Mouse (Mus musculus): ENCODE data around the gene Fndc9.

Fndc9 gene

GRCm38 (mm10) chr11:46232803-46233202 is 2.5 kb upstream of the Fndc9 start:
- no peak for DNase-seq (ENCODE audit: extremely low read depth, insufficient read length, low spot score)

DNA sequence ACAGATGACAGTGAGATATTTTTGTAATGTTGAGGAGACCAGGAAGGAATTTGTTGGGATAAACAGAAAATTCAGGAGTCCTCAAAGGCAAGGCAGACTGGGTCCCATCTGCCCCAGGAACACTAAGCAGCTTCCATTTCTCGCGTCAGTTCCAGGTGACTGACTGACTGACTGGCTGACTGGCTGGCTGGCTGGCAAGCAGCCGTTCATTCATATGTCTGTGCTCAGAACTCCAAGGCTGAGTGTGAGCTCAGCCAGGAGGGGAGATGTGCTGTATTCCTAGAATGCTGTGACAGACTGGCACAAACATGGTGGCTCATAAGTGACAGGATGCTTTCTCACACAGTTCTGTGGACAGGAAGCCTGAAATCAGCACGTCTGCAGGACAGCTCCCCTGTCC is 1.4 kb upstream of the Fndc9 start:
- DNase-seq (ENCODE audit: extremely low read depth, insufficient read length, low spot score), result no peak

- no peak for DNase-seq (ENCODE audit: extremely low read depth, insufficient read length, low spot score)
Observed at GRCm38 (mm10) chr11:46236976-46237375, 1.6 kb downstream of the Fndc9 start.

GRCm38 (mm10) chr11:46241150-46241673 is 5.9 kb downstream of the Fndc9 start:
- no peak for DNase-seq (ENCODE audit: extremely low read depth, insufficient read length, low spot score)

GRCm38 (mm10) chr11:46241985-46242384 is 6.7 kb downstream of the Fndc9 start:
- no peak for DNase-seq (ENCODE audit: extremely low read depth, insufficient read length, low spot score)

- DNase-seq (ENCODE audit: extremely low read depth, insufficient read length, low spot score), result no peak
Observed at GRCm38 (mm10) chr11:46244731-46245604, 9.6 kb downstream of the Fndc9 start.

- DNase-seq (ENCODE audit: extremely low read depth, insufficient read length, low spot score), result peak; percentile 68
Observed at GRCm38 (mm10) chr11:46245926-46246325, 10.6 kb downstream of the Fndc9 start.

DNA sequence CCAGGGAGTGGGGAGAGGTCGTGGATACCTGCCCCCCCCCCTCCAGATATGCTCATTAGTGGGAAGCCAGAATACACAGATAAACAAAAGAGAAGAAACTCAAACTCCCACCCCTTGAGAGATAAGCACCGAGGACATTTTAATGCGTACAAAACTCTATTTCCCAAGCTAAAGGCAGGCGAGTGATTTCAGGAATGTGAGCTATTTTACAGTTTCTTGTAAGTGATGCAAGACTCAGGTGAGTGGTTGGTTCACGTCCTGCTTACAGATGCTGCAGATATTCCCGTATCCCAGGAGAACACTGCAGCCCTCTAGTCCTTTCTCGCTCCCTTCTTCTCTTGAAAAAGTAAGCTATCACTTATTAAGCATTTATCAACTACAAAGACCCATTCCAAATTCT is 11.1 kb downstream of the Fndc9 start:
- no peak for DNase-seq (ENCODE audit: extremely low read depth, insufficient read length, low spot score)

- no peak for DNase-seq (ENCODE audit: extremely low read depth, insufficient read length, low spot score)
Observed at GRCm38 (mm10) chr11:46248352-46248751, 13.0 kb downstream of the Fndc9 start.

DNA sequence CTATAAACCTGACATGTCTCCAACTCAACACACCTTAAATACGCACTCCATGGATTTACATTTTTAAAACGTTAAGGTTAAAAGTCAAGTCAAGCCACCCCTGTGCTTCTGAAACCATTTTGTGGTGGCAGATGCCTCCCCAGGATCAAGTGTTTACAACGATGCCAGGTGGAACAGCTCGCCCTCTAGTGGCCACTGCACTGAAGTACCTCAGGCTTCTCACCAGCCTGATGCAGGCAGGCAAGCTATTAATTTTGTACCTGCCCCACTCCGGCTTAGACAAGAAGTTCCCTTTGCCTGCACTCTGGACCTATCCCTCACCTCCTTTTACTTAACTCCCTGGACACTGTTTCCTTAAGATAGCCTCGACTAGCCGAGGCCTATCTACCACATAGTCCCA is 16.7 kb downstream of the Fndc9 start:
- no peak for DNase-seq (ENCODE audit: extremely low read depth, insufficient read length, low spot score)

DNA sequence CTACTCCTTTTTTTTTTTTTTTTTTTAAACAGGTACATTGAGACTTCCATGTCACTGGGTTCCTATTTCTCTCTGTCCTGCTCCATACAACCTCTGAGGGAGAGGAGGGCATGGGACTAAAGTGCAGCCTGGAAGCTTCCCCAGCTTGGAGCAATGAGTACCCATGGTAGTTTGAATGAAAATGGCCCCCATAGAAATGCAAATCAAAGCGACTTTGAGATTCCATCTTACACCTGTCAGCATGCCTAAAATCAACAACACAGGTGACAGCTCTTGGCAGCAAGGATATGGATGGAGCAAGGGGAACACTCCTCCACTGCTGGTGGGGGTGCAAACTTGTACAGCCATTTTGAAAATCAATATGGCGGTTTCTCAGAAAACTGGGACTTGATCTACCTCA is 20.0 kb downstream of the Fndc9 start:
- DNase-seq (ENCODE audit: extremely low read depth, insufficient read length, low spot score), result no peak

DNA sequence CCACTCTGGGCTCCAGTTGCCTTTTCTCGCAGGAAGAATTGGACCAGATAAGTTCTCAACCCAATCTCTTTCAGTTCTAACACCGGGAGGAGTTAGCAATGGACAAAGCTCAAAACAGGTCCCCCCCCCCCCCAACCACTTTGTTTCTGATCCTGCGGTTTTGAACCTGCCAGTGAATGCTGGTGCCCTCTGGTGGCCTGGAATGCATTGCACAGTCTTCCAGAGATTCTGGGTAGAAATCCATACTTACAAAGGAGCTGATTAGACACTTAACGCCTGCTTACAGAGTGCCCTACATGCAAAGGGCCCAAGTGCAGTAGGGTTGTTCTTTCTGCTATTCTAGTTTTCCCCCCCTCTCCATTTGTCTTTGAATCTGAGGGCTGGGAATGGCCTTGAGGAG is 22.9 kb downstream of the Fndc9 start:
- DNase-seq (ENCODE audit: extremely low read depth, insufficient read length, low spot score), result no peak

DNA sequence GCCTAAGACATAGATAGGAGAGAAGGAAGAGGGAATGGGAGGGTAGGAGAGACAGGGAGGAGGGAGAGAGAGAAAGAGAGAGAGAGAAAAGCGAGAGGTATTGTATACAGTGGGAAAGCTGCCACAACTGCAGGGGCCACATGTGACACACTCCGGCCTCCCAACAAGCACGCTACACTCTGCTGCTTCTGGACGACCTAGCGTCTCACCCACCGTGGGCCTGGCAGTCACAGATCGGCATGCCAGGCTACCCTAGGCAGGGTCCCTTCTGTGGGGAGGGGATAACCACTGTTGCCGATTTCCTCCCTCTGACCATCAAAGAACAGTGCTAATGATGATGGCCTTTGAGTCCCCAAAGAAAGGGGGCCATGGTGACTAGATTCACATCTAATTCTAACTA is 23.4 kb downstream of the Fndc9 start:
- no peak for DNase-seq (ENCODE audit: extremely low read depth, insufficient read length, low spot score)

DNA sequence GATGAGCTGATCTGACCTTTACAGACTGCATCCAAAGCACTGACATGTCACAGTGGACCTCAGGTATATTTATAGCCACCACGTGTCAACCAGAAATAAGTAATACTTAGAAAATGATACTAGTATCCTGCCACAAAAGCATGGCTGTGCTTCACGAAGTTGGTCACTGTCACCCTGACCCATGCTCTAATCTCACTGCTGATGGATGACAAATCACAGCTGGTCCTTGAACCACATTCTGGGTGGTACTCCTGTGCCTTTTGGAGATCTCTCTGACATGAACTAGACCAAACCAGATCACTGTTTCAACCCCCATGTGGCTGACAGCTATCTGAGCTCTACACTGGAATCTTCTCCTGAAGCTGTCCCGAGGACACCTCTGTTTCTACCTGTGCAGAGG is 27.5 kb downstream of the Fndc9 start:
- DNase-seq (ENCODE audit: extremely low read depth, insufficient read length, low spot score), result no peak

- no peak for DNase-seq (ENCODE audit: extremely low read depth, insufficient read length, low spot score)
Observed at GRCm38 (mm10) chr11:46263291-46263690, 28.0 kb downstream of the Fndc9 start.

DNA sequence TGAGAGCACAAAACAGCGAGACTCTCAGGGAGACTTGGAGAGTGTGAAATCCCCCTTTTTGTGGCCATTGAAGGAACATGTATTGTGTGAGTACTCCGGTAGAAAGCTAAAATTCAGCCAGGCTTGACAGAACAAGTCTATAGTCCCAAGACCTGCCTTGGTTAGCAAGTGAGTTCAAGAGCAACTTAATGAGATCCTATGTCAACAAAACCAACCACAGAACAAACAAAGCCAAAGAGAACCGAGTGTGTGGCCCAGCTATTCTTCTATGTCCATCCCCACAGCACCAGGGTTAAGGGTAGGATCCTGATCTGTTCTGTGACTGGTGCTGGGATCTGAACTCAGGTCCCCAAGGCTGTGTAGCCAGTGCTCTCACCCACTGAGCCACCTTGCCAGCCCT is 29.3 kb downstream of the Fndc9 start:
- DNase-seq (ENCODE audit: extremely low read depth, insufficient read length, low spot score), result no peak

- no peak for DNase-seq (ENCODE audit: extremely low read depth, insufficient read length, low spot score)
Observed at GRCm38 (mm10) chr11:46265031-46265786, 29.9 kb downstream of the Fndc9 start.

DNA sequence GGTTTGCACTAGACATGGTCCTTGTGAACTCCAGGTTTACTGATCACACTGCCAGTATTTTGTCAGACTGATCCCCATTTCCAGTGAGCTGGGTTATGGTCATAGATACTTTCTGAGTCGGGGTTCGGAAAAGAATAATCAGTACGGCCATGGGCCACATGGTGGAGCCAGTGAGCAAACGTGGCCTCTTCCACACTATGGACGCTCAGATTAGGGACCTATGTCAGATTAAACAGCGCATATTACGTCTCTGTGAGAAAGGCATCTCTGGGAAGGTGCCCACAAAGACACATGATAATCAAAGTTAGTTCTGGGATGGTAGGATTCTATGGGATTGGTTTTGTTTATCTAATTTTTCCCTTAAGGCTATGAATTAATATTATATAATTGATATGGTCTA is 33.7 kb downstream of the Fndc9 start:
- no peak for DNase-seq (ENCODE audit: extremely low read depth, insufficient read length, low spot score)

DNA sequence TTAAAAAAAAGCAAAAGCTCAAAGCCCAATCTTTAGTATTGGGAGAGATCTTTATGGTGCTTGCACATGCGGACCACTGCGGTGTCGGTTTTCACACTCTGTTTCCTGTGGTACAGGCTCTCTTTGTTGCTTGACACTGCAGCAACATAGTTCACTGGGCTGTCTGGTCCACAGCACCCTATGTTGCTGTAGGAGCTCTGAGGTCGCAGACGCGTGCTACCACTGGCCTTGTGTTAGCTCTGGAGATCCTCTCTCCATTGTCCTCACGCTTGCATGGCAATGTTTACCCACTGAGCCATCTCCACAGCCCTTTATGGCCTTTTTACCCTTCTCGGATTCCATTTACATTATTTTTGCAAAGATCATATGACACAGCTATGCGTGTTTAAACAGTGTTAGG is 34.1 kb downstream of the Fndc9 start:
- no peak for DNase-seq (ENCODE audit: extremely low read depth, insufficient read length, low spot score)

DNA sequence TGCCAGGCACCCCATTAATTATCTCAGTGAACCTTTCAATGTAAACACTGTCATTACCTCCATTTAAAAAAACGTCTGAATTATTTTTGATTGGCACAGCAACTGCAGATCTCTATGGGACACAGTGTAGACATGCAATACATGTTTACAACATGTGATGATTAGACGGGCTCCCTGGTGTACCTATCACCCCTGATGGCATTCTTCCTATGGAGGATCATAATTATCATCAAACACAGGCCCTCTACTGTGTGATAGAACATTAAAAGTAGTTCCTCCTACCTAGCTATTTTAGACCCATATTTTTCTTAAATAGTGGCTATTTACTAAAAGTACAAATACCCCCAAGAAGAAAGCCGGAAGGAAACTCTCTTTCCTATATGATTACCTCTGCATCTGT is 34.6 kb downstream of the Fndc9 start:
- no peak for DNase-seq (ENCODE audit: extremely low read depth, insufficient read length, low spot score)

DNA sequence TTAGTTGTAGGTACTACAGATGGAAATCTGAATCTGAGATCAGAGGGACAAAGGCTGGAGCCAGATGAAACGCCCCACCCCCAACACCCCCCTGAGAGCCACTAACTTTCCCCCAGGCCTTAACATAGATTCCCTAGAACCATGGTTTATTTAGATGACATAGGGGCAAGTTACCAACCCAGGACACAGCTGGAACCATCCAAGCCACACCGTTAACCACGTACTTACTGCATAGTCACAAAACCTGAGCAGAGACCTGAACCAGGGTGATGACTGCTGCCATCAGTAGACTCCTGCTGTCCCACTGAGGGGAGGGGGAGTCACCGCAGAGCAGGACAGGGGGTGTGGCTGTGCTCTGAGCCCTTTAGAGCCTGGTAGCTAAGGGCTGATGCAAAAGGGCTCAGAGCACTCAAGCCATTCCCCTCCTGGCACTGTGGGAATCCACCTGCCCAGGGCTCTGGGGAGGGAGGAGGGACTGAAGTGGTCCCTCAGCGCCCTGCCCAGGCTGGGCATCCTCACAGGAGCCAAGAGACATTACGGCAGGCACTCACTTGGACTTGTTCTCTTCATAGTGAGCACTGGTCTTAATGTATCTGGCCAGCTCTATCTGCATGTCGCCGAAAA is 36.8 kb downstream of the Fndc9 start:
- DNase-seq (ENCODE audit: extremely low read depth, insufficient read length, low spot score), result no peak

All from 3134 (cell line).